Mouse (Mus musculus) retina, adult 2 months (tissue): Measurements from ENCODE around the gene Haspin.
"Not testable (repeated sequence)": the region's sequence is repeated elsewhere in the genome, so short reads cannot be mapped to it uniquely, and the experiment has no call there.

Experiments
- DNase-seq: peaks from one replicate; pipeline ENCODE4 v3.0.0-alpha.2; 2012; ENCODE audit warnings: low read depth, low spot score

The Haspin gene

DNA sequence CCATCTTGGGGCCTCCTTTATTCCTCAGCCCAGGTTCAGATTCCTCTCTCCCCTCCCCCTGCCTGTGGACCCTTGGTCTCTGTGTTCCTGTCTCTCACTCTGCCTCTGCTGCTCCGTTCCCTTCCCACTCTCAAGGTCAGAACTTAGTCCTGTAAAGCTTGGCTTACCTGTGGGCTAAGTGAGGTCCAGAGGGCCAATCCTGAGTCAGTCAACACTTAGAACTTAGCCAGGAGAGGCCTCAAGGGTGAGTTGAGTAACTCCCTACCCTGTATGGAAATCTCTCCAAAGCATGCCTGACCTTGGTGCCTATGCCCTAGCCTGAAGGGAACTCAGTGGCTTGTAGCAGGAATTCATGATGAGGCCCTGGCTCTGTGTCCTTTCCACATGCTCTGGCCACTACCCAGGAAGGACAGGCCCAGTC, 6.2 kb upstream of the Haspin start:
- DNase-seq, result no peak

DNA sequence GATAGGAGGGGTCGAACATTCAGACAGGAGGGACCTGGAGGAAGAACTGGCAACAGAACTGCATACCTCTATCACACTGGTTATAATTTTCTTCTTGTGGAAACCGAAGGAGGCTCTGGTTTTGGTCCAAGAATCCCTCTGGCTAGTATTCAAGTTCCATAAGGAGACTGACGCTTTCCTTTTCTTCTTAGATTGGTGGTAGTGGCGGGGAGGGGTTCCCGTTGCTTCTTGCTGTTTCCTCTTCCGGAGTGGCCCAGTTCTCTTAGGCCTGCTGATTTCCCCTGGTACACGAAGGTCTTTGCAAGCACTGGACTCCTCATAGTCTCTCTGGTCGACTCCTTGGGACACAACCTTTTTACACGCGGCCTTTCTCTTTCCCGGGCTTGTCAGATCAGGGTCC, 978 bp downstream of the Haspin start:
- DNase-seq, result no peak

DNA sequence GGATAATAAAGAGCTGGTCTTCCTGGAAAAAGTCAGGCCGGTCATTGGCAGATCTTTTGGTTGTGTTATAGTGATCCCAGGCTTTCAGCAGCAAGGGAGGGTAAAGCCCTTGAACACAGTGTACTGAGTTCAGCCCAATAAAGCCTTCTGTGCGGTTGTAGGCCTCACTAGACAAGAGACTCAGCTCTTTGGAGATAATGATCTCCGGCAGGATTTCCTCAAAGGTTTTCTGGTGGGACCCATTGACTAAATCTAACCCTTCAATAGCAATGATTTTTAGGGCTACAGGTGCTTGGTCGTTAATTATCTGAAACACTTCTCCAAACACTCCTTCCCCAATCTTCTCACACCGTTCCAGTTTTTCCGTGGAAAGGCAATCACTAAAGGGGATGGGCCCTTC, 1.5 kb downstream of the Haspin start:
- no peak for DNase-seq

DNA sequence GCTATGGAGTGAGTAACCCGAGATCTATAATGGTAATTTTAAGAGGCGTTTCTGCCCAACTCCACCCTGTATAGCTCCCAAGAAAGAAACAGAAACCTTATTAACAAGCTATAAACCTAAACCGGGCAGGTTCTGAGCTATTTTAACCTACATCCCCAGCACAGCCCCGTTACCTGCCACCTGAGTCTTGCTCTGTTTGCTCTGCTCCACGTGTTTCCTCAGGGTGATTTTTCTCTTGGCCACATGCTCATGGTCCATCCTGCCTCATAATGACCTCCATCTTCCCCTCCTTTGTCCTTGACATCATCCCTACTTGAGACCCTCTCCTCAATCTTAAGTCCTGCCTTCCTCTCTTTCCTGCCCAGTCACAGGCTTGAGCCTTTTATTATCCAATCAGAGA, 3.9 kb downstream of the Haspin start:
- DNase-seq, result no peak

DNA sequence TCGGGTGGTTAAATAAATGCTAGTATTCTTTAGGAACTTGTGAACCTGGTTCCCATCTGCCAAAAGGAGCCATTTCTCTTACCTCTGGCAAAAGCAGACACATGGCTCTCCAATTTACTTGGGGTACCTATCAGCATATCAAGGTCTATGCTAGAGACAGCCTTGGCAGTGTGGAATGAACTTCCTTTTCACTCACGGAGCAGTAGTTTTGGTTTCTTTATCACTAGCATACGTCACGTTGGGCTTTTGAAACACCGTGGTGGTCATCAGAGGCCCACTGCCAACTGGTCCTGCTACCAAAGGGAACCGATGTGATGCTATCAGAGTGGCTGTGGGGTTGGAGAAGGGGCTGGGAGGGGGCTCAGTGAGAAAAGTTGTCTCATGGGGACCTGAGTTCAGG, 5.1 kb downstream of the Haspin start:
- DNase-seq, result no peak

DNA sequence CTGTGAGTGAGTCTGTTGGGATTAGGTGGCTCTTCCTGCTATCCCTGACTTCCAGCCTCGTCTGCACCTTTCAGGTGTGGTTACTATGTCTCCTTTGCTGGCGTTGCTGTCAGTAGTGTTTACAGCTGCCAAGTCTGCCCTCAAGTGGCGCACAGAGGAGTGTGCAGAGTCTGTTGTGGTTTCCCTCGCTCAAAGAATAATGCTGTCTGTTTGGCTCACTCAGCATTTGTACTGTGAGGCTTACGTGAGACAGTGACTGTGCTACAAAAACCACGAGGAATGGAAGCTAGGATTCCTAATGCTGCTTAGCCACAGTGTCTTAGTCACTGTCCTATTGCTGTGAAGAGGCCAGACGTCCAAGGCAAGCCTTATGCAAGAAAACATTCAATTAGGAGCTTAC, 7.1 kb downstream of the Haspin start:
- DNase-seq, result no peak

DNA sequence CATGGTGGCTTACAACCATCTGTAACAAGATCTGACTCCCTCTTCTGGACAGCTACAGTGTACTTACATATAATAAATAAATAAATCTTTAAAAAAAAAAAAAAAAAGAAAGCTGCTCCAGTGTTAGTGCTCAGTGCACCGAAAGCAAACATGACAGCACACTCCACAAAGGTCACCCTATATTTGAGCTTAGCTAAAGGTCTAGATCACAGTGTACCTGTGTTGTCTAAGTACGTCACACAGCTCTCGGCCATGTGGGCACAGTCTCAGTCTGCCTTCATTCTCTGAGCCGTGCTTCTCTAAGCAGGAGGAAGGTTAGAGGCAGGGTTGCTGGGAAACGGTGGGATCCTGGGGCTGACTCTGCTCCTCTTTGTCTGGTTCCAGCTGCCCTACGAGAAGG, 11.6 kb downstream of the Haspin start:
- no peak for DNase-seq

DNA sequence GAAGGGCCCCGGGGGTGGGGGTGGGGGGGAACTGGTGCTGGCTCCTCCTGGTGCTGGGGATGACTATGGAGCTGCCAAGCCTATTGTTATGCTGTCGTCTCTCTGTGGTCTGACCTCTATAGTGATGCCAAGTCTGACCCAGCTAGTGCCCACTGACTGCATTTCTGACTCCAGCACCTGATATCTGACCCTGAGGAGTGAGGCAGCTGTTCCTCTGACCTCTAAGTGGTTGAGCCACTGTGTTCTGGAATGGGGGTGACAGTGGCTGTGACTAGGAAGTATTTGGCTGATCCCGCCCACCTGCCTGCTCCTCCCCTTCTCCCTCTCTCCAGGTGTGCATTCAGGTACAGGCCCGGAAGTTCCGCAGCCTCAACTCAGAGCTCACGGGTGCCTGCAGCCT, 26.7 kb downstream of the Haspin start:
- DNase-seq, result no peak

DNA sequence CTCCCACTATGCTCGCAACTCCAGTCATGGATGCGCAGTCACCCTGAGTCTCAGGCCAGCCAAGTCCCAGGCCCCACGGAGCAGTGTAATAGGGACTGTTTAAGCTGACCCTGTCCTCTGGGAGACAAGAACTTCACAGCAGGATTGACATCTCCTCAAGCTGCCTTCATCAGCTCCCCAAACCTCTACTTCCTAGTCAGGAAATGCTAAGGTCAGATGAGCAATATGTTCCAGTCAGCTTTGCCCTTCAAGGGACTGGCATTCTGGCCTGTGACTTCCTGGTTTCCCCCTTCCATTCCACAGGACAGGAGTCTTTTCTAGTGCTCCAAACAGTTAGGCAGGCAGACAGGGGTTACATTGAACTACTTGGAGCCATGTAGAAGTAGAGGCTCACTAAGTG, 28.2 kb downstream of the Haspin start:
- DNase-seq, result no peak

DNA sequence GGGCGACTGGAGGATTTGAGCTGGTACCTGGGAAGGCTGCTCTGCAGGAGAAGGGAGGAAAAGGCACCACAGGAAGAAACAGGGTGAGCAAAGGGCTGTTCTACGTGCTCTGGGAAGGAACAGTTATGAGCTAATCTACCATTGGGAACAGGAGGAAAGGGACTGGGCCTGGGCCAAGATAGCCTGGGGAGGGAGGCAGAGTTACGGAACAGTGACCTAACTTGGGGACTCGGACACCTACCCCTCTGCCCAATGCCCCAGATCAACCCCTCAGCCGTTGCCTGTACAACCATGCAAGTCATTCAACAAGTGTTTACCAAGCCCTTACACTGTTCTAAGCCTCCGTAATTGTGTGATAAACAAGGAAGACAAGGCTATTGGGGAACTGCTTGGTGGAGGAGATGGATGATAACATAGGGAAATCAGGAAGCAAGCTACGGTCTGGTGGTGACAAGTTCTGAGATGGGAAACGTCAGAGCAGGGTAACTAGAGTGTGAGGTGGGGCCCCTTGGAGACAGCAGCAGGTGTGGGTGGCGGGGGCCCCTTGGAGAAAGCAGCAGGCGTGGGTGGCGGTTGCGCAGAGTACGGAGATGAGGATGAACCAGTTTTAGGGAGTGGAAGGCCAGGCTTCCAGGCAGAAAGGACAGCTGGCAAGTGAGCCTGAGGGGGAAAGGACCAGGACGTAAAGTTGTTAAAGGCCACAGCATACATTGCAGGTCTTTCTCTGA, 29.0 kb downstream of the Haspin start:
- no peak for DNase-seq

DNA sequence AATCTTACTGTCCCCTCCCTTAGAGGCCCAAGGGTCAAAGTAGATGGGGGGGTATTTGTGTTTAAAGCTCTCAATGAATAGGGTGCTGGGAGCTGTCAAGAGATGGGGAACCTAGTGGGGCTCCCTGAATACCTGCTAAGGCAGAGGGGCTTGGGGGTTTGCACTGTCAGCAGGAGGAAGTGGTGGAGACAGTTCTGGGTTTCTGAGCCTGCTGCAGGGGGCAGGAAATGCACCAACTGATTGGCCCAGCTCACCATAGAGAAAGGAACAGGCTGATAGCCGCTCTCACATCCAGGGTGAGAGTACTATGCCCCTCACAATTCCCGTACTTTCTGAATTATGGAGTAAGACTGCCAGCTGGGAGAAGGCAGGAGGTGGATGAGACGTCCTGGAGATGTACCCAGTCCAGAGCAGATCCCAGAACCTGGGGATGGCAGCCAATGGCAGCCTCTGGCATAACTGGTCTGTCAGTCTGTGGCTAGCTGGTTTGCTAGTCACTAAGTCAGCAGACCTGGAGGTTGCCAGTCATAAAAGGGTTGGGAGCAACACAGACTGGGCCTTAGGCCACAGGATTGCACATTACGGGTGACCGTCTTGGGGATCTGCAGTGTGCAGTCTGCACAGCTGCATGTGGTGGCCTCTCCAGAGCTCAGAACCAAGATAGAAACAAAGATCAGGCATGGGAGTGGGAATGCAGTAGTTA, 29.7 kb downstream of the Haspin start:
- no peak for DNase-seq

DNA sequence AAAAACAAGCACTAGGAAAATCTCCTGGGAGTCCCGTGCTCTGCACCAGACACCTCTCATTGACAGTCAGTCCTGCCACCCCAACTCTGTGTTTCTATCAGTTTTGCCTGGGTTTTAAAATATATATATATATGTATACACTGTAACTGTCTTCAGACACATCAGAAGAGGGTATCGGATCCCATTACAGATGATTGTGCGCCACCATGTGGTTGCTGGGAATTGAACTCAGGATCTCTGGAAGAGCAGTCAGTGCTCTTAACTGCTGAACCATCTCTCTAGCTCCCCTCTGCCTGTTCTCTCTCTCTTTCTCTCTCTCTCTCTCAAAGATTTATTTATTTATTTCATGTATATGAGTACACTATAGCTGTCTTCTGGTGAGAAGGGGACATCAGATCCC, 30.7 kb downstream of the Haspin start:
- not testable (repeated sequence) for DNase-seq

DNA sequence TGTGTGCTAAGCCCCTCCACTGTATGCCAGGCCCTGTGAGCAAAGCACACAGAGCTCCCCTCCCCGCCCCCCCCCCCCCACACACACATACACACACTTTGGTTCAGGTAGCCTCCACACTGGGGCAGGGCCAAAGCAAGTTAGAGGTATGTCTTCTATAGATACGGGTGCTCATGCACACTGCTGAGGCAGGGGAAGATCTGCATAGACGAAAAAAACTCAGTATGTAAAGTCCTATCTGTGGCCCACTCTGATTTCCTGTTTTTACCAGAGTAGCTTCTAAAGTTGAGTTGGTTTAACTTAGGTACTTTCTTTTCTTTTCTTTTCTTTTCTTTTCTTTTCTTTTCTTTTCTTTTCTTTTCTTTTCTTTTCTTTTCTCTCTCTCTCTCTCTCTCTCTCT, 32.8 kb downstream of the Haspin start:
- DNase-seq, result no peak

DNA sequence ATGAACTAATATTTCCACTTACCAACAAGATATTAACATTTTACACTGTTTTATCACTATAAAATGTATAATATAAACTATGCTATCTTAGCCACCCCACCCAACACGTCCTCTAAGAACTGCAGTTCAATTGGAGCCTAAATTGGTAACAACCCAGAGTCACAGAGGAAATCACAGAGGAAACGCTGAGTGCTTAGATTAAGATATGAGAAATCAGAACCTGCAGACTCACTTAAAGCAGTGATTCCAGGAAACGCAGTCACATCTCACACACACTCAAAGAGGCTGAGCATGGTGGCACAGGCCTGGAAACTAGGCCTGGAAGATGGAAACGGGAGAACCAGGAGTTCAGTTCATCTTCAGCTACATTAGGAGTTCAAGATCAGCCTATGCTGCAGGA, 36.8 kb downstream of the Haspin start:
- DNase-seq, result no peak

DNA sequence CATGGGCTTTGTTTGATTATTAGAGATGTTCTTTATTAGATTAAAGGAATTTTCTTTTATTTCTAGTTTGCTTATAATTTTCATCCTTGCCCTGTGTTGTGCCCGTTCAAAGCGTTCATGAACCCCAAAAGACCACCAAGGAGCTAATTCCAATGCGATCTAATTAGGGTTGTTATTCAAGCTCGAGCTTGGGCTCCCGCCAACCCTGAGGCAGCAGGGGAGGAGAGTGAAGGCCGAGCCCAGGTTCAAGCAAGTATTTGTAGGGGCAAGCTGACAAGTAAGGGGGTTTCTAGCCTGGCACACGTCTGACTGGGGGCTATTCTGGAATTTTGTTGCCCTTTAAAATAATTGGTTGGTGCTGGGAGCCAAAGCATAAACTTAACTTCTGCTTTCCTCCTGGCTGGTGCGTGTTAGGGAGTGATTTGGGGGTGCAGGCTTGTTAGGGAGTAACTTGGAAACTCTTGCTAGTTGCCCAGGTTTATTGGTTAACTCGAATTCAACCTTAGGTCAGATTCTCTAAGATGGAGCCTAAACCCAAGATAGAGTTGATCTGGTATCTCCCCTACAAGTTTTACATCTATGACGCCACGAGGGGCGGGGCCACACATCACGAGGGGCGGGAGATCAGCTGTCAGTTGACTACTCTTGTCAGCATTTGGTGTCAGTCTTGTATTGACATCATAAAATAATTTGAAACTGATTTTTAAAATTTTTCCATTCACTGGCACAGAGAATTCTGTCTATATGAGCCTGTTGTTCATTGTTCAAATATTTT, 37.9 kb downstream of the Haspin start:
- DNase-seq, result no peak

DNA sequence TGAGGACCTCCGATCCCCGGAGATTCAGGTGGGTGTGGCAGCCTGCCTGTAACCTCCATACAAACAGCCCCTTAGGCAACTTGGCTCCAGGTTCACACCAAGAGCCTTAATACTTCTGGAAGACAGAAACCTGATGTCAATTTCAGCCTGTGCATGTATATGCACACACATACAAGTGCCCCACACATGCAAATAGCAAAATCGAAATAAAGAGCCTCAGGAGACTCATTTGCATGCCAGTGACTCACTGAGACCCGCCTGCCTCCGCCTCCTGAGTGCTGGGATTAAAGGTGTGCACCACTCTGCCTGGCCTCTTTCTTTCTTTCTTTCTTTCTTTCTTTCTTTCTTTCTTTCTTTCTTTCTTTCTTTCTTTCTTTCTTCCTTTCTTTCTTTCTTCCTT, 39.2 kb downstream of the Haspin start:
- DNase-seq, result no peak

DNA sequence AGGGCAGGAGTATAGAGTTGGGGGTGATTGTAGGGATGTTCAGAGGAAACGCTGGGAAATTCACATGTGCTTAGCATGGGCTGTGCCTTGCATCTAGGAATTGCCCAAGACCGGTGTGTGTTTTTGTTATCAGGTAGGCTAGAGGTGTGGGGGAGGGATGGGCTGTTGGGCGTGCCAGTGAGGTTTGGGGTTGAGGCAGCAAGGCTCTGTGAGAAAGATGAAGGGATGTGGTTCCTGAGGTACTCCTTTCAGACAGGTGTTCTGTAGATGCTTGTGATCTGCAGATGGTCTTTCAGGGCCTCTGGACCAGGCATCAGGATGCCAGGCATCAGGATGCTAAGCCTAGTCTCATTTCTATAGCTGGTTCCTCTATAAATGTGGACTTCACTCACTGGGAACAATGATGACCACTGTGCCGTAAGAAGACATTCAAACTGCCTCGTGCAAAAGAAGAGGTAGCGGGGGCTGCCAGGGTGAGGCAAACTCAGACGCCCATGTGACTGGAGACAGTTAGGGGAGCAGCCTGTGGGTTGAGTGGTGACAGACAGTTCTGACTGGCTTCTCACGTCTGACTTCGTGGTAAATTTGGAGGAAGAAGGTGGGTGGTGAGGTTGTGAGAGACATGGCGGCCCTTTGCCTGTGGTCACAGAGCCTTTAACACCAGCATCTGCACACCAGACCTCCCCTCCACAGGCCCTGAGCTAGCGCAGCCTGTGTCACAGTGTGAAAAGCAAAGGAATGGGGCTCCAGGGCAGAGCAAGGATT, 43.7 kb downstream of the Haspin start:
- no peak for DNase-seq

DNA sequence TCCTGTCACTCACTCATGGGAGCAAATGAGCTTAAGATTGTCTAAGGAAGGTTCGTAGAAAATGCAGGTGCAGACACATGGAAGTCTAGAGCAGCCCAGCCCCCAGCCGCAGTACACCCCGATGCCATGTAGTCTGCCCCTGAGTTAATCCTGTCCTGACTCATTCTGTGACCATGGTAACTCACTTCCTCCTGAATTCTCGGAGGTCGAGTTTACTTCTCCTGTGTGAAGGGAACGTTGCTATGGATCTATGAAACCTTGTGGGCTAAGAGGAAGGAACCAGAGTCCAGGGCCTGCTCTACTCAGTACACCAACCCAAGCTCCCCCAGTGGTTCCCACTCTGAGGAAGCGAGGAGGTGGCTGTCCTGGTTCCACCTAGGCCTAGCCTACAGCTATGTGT, 45.2 kb downstream of the Haspin start:
- no peak for DNase-seq

DNA sequence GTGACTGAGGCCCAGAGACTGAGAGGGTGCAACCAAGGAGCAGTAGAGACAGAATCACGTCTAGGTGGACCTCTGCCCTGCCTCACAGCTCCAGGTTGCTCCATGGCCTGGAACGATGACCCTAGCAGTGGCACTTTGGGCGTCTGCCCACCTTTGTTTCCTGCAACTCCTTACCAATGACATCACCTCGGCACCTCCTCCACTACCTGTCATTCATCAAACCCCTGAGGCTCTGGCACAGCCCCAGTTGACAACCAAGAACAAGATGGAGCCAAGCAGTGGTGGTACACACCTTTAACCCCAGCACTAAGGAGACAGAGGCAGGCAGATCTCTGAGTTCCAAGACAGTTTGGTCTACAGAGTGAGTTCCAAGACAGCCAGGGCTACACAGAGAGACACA, 46.0 kb downstream of the Haspin start:
- DNase-seq, result no peak

DNA sequence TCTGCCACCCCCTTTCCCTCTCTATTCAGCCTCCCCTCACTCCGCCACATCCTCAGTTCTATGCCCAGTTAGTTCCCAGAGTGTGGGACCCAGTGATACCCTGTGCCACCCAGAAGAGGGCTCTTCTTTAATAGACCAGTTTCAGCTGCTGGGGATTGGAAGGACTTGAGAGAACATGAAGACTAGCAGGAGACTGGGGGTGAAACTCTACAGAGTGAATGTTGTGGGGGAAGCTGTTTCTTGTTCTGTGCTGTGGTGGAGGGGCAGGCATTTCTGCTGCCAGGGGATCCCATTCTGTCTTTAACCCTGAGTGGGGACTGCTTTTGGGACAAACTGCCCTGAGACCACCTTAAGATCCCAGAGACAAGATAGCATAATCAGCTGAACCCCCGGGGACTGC, 47.3 kb downstream of the Haspin start:
- no peak for DNase-seq

DNA sequence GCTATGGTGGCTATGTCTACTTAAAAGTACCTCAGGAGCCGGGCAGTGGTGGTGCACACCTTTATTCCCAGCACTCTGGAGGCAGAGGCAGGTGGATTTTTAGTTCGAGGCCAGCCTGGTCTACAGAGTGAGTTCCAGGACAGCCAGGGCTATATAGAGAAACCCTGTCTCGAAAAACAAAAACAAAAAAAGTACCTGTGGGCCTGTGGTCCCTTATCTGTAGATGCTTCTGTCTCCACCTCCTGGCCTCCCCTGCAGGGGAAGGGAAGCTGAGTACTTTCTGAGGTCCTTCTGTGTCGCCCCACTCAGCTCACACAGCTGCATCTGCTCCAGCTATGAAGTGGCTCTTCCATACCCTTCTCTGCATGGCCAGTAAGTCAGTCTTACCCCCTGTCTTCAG, 47.8 kb downstream of the Haspin start, which contains the start of gene Itgae:
Gene Itgae, plus strand, starts transcription at position 301 of the 400 bp plus-strand sequence.
- no peak for DNase-seq
